Mouse (Mus musculus): ENCODE results near the gene Itga3. TPM values are rescaled to one million over a fixed set of nuclear protein-coding genes. Genes with fewer than 3 reads are reported as not detected.

The Itga3 gene
- polyA plus RNA-seq, 1 experiment from 2014 or later = 9.4 TPM

DNA sequence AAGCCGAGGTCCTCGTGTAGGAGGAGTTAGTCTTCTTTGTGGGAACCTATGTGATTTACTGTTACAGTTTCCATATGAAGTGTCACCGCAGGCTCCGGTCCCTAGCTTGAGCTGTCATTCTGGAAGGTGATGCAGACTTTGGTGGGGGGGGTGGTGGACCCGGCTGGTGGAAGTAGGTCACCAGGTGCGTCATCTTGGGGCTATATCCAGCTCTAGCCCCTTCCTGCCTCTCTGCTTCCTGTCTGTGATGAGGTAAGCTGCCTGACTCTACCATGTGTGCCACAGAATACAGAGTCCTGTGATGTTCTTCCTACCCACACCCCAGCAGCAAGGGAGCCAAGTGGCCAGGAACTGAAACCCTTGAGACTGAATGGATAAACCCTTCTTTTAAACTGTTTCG, 6.3 kb upstream of the Itga3 start:
- WGBS = 83% methylated on average over 7 of the region's 7 CpGs
- Histone ChIP-seq H3K4me3 (ENCODE audit: control insufficient read depth in 1 of 2, insufficient read depth in 1 of 2, low read depth in 1 of 2, low read length in 2 of 2) (no peak overlapping the region), H3K36me3 (ENCODE audit: control insufficient read depth, insufficient read depth, low read length) (no peaks in the 10 kb centered on the region), H3K27me3 (ENCODE audit: control insufficient read depth, insufficient read depth, low read length) (no peaks in the 10 kb centered on the region), H3K4me1 (ENCODE audit: control insufficient read depth in 2 of 2, insufficient read depth in 2 of 2, low read length in 2 of 2) (peaks cover 37 to 45% of the 10 kb centered on the region in 2 experiments), H3K9ac (ENCODE audit: low read length) (no peak overlapping the region), H3K9me3 (ENCODE audit: control insufficient read depth, low read length) (no peaks in the 10 kb centered on the region), H3K4me2 (ENCODE audit: low read length) (no peak overlapping the region), H3K27ac (replicated peaks in 1 of 2; ENCODE audit: control insufficient read depth in 1 of 2, insufficient read depth in 1 of 2, low read depth in 2 of 2, low read length in 2 of 2) (no peak overlapping the region)
- no peak for ATAC-seq (ENCODE audit: insufficient number of reproducible peaks, insufficient read depth, low FRiP score, low read depth)

DNA sequence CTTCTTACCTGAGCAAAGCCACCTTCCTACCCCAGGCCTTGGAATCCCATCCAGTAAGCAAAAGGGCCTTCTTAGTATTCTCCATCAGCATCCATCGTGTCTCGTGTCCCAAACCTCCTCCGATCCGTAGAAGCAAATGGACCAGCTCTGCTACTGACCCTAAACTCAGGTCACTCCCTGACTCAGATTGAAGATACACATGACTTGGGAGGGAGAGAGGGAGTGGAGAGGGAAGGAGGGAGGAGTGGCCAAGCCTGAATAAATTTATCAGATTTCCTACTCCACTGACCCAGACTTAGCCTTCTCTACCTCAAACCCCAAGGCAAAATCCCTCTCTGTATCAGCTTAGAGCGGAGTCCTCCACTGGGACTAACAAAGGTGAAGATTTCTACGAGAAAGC, 4.2 kb upstream of the Itga3 start:
- WGBS = 88% methylated on average over 6 of the region's 6 CpGs
- Histone ChIP-seq H3K27ac (replicated peaks in 1 of 2; ENCODE audit: control insufficient read depth in 1 of 2, insufficient read depth in 1 of 2, low read depth in 2 of 2, low read length in 2 of 2) (no peak overlapping the region), H3K4me2 (ENCODE audit: low read length) (no peak overlapping the region), H3K36me3 (ENCODE audit: control insufficient read depth, insufficient read depth, low read length) (no peaks in the 10 kb centered on the region), H3K9me3 (ENCODE audit: control insufficient read depth, low read length) (no peaks in the 10 kb centered on the region), H3K27me3 (ENCODE audit: control insufficient read depth, insufficient read depth, low read length) (no peaks in the 10 kb centered on the region), H3K9ac (ENCODE audit: low read length) (no peak overlapping the region), H3K4me3 (ENCODE audit: control insufficient read depth in 1 of 2, insufficient read depth in 1 of 2, low read depth in 1 of 2, low read length in 2 of 2) (no peak overlapping the region), H3K4me1 (ENCODE audit: control insufficient read depth in 2 of 2, insufficient read depth in 2 of 2, low read length in 2 of 2) (peaks cover 22 to 42% of the 10 kb centered on the region in 2 experiments)
- no peak for ATAC-seq (ENCODE audit: insufficient number of reproducible peaks, insufficient read depth, low FRiP score, low read depth)

DNA sequence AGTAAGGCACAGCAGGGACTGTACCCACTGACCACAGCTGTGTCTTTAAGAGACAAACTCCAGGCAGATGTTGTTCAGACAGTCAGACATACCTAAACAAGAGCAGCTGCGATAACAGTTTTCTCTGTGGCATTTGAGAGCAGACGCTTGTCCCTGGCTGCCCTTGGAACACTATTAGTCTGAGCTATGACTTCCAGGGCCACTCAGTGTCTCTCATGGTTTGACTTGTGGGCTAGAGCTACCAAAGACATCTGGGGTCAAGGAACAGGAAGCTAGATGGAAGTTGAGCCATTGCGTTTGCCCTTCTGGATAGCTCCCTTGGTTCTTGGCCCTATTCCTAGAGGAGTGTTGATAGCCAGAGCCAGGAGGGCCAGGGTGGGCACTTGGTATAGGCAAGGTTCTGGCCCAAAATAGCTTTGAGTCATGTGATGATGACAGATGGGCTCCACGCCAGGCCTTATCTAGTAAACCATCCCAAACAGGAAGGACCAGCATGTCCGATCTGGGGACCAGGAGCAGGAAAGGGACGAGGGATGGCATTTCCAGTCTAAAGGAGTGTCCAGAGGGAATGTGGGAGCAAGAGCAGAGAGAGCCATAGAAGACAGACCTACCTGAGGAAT, 2.8 kb upstream of the Itga3 start:
- no peaks in the 10 kb centered on the region for H3K9me3 ChIP-seq (ENCODE audit: control insufficient read depth, low read length)
- H3K4me3 ChIP-seq (ENCODE audit: control insufficient read depth in 1 of 2, insufficient read depth in 1 of 2, low read depth in 1 of 2, low read length in 2 of 2) = no peak overlapping the region
- no peaks in the 10 kb centered on the region for H3K36me3 ChIP-seq (ENCODE audit: control insufficient read depth, insufficient read depth, low read length)
- no peak for ATAC-seq (ENCODE audit: insufficient number of reproducible peaks, insufficient read depth, low FRiP score, low read depth)
- H3K4me2 ChIP-seq (ENCODE audit: low read length) = peak overlapping the region; percentile 26; the same call in 1 of the 2 replicates
- no peaks in the 10 kb centered on the region for H3K27me3 ChIP-seq (ENCODE audit: control insufficient read depth, insufficient read depth, low read length)
- H3K9ac ChIP-seq (ENCODE audit: low read length) = no peak overlapping the region
- peaks cover 31 to 50% of the 10 kb centered on the region in 2 experiments for H3K4me1 ChIP-seq (ENCODE audit: control insufficient read depth in 2 of 2, insufficient read depth in 2 of 2, low read length in 2 of 2)
- 6% methylated on average over 6 of the region's 6 CpGs for WGBS
- peak overlapping the region; percentile 28 to 69; a peak in 3 of 4 replicates for H3K27ac ChIP-seq (replicated peaks in 1 of 2; ENCODE audit: control insufficient read depth in 1 of 2, insufficient read depth in 1 of 2, low read depth in 2 of 2, low read length in 2 of 2)

DNA sequence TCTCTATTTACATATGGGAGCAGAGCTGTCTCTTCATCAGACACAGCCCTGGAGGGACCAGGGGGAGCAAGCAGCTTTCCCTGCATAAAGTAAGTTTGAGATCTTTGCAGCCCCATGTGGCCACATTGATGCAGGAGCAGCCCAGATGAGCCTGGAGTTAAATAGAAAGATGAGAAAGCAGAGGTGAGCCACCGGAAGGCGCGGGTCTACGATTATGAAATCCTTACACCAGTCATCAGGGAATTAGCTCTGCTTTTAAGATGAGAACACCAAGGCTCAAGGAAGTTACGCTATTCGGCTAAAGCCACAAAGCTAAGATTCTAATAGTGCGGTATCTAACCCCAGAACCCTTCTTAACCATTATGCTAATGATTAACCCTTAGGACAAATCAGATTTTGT, 1.4 kb upstream of the Itga3 start:
- peaks cover 33 to 62% of the 10 kb centered on the region in 2 experiments for H3K4me1 ChIP-seq (ENCODE audit: control insufficient read depth in 2 of 2, insufficient read depth in 2 of 2, low read length in 2 of 2)
- 75% methylated on average over 7 of the region's 7 CpGs for WGBS

DNA sequence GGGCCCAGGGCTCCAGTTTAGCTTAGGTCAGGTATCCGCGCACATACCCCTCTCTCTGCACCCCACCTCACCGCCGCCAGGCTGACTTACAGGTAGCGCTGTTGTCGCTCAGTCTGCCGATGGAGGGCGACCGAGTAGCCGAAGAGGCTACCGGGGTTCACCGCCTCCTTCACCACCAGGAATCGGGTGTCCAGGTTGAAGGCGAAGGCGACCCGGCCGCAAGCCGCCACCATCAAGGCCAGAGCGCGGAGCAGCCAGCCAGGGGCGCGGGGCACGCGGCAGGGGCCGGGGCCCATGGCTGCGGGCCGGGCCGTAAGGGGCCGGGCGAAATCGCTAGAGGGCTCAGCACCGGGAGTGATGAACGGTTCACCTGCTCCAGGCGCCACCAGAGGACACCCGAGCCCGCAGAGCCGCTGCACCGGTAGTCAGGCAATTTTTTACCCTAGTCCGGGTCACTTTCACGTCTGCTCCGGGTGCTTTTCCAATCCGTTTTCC, 513 bp downstream of the Itga3 start:
- Histone ChIP-seq H3K4me3 (ENCODE audit: control insufficient read depth in 1 of 2, insufficient read depth in 1 of 2, low read depth in 1 of 2, low read length in 2 of 2) (peak overlapping the region; percentile 63 to 78), H3K27ac (replicated peaks in 1 of 2; ENCODE audit: control insufficient read depth in 1 of 2, insufficient read depth in 1 of 2, low read depth in 2 of 2, low read length in 2 of 2) (peak overlapping the region; percentile 67 to 83), H3K4me2 (ENCODE audit: low read length) (peak overlapping the region; percentile 78), H3K9me3 (ENCODE audit: control insufficient read depth, low read length) (no peaks in the 10 kb centered on the region), H3K9ac (ENCODE audit: low read length) (peak overlapping the region; percentile 81), H3K36me3 (ENCODE audit: control insufficient read depth, insufficient read depth, low read length) (no peaks in the 10 kb centered on the region), H3K4me1 (ENCODE audit: control insufficient read depth in 2 of 2, insufficient read depth in 2 of 2, low read length in 2 of 2) (peaks cover 49 to 80% of the 10 kb centered on the region in 2 experiments), H3K27me3 (ENCODE audit: control insufficient read depth, insufficient read depth, low read length) (no peaks in the 10 kb centered on the region)
- ATAC-seq (ENCODE audit: insufficient number of reproducible peaks, insufficient read depth, low FRiP score, low read depth) = peak; percentile 29; the same call in 1 of the 2 replicates
- WGBS = under 1% methylated on average over 42 of the region's 42 CpGs

More for the DNA sequence above, 1.4 kb upstream of the Itga3 start:
- Histone ChIP-seq H3K4me3 (ENCODE audit: control insufficient read depth in 1 of 2, insufficient read depth in 1 of 2, low read depth in 1 of 2, low read length in 2 of 2) (no peak overlapping the region), H3K36me3 (ENCODE audit: control insufficient read depth, insufficient read depth, low read length) (no peaks in the 10 kb centered on the region), H3K9ac (ENCODE audit: low read length) (no peak overlapping the region), H3K4me2 (ENCODE audit: low read length) (no peak overlapping the region), H3K27me3 (ENCODE audit: control insufficient read depth, insufficient read depth, low read length) (no peaks in the 10 kb centered on the region), H3K9me3 (ENCODE audit: control insufficient read depth, low read length) (no peaks in the 10 kb centered on the region), H3K27ac (replicated peaks in 1 of 2; ENCODE audit: control insufficient read depth in 1 of 2, insufficient read depth in 1 of 2, low read depth in 2 of 2, low read length in 2 of 2) (no peak overlapping the region)
- no peak for ATAC-seq (ENCODE audit: insufficient number of reproducible peaks, insufficient read depth, low FRiP score, low read depth)

DNA sequence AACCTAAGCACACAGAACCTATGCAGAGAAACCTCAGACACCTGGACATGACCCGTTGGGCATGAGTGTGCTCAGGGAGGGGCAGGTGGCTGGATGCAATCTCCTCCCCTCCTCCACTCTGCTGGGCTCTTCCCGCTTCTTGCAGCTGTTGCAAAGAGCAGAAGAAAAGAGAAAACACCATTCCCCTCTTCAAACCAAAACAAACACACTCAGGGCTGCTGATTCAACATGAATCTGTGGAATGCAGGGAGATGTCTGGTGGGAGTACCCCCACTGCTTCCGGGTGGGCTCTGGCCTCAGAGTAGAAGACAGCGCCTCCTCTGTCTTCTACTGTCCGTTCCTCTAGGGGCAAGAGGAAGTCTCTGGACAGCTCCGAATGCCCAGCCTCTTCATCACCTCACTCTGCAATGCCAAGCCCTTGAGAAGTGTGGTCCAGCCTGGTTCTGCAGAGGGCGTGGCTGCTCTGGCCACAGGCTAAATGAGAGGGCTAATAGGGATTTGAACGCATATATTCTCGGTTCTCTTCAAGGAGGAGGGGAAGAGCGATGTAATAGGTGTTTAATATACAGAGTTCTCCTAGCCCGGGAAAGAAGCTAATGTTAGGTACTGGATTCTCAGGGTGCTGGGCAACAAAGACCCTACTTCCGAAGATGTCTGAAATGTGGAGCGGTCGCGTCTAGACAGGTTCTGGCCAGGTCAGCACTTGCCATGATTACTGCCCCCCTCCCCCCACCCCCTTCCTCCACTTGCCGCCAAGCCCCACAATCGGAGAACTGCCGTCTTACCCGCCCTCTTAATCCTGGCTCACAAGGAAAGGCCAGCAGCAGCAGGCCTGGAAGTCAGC, 1.2 kb downstream of the Itga3 start:
- WGBS = 5% methylated on average over 19 of the region's 19 CpGs
- no peaks in the 10 kb centered on the region for H3K36me3 ChIP-seq (ENCODE audit: control insufficient read depth, insufficient read depth, low read length)
- no peak for ATAC-seq (ENCODE audit: insufficient number of reproducible peaks, insufficient read depth, low FRiP score, low read depth)
- peaks cover 56 to 87% of the 10 kb centered on the region in 2 experiments for H3K4me1 ChIP-seq (ENCODE audit: control insufficient read depth in 2 of 2, insufficient read depth in 2 of 2, low read length in 2 of 2)
- H3K4me3 ChIP-seq (ENCODE audit: control insufficient read depth in 1 of 2, insufficient read depth in 1 of 2, low read depth in 1 of 2, low read length in 2 of 2) = peak overlapping the region; percentile 63 to 78
- peak overlapping the region; percentile 78 for H3K4me2 ChIP-seq (ENCODE audit: low read length)
- H3K27me3 ChIP-seq (ENCODE audit: control insufficient read depth, insufficient read depth, low read length) = no peaks in the 10 kb centered on the region
- H3K9me3 ChIP-seq (ENCODE audit: control insufficient read depth, low read length) = no peaks in the 10 kb centered on the region
- peak overlapping the region; percentile 81 for H3K9ac ChIP-seq (ENCODE audit: low read length)
- peak overlapping the region in 1 of 2 experiments; percentile 83; a peak in 2 of 4 replicates for H3K27ac ChIP-seq (replicated peaks in 1 of 2; ENCODE audit: control insufficient read depth in 1 of 2, insufficient read depth in 1 of 2, low read depth in 2 of 2, low read length in 2 of 2)

DNA sequence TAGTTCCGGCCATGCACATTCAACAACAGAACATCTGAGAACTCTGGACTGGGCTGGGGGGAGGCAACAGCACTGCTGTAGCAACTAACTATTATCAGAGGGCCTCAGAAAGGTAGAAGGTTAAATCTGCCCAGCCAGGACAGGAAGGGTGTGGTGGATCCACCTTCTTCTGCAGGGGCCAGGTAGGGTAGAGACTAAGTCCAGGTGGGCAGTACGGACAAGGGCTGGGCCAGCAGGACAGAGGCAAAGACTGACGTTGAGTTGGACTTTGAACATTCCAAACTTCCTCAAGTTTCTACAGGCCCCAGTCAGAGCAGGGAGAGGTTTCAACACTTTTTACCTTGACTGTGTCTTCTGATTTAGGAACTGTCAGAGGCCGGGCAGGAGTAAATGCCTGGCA, 1.9 kb downstream of the Itga3 start:
- Histone ChIP-seq H3K9ac (ENCODE audit: low read length) (no peak overlapping the region), H3K36me3 (ENCODE audit: control insufficient read depth, insufficient read depth, low read length) (no peaks in the 10 kb centered on the region), H3K4me1 (ENCODE audit: control insufficient read depth in 2 of 2, insufficient read depth in 2 of 2, low read length in 2 of 2) (peaks cover 57 to 88% of the 10 kb centered on the region in 2 experiments), H3K4me2 (ENCODE audit: low read length) (peak overlapping the region; percentile 78), H3K4me3 (ENCODE audit: control insufficient read depth in 1 of 2, insufficient read depth in 1 of 2, low read depth in 1 of 2, low read length in 2 of 2) (peak overlapping the region in 1 of 2 experiments; percentile 63; a peak in 1 of 4 replicates), H3K9me3 (ENCODE audit: control insufficient read depth, low read length) (no peaks in the 10 kb centered on the region), H3K27ac (replicated peaks in 1 of 2; ENCODE audit: control insufficient read depth in 1 of 2, insufficient read depth in 1 of 2, low read depth in 2 of 2, low read length in 2 of 2) (no peak overlapping the region), H3K27me3 (ENCODE audit: control insufficient read depth, insufficient read depth, low read length) (no peaks in the 10 kb centered on the region)
- WGBS = 62% methylated on average over 4 of the region's 4 CpGs
- ATAC-seq (ENCODE audit: insufficient number of reproducible peaks, insufficient read depth, low FRiP score, low read depth) = no peak
